Mouse (Mus musculus) spleen, adult 2 months (tissue): Measurements from ENCODE around the gene Irf2bp2.

Source experiments
- CTCF ChIP-seq: fragments of 200-500 bp; IDR thresholded peaks from 2 replicates; pipeline ENCODE4 v1.5.1; 2011; ENCODE audit warnings: mild to moderate bottlenecking, inconsistent platforms; ENCODE audit not compliant: insufficient read depth, insufficient read length, insufficient replicate concordance; ENCODE audit errors: extremely low read depth
- POLR2A ChIP-seq: fragments of 200-500 bp; IDR thresholded peaks from 2 replicates; pipeline ENCODE4 v1.6.1; 2011; ENCODE audit warnings: low read depth, low read length, inconsistent platforms

GRCm38 (mm10) chr8:126583534-126583933, 10.3 kb downstream of the Irf2bp2 start:
- TF ChIP-seq POLR2A: no peak
- no peak for TF ChIP-seq CTCF
